Mouse (Mus musculus) G1E (cell line): ENCODE results near the gene Gm49337. TPM values are rescaled to one million over a fixed set of nuclear protein-coding genes. Genes with fewer than 3 reads are reported as not detected.

Experiments
- ATAC-seq: 2 replicates; pipeline ENCODE4 v1.8.0; 2016; ENCODE audit warnings: mild to moderate bottlenecking; ENCODE audit not compliant: insufficient number of reproducible peaks, poor library complexity, low FRiP score, severe bottlenecking; ENCODE audit errors: extremely low read depth
- DNase-seq: peaks from one replicate; pipeline ENCODE4 v3.0.0; 2012; ENCODE audit warnings: low spot score
- H3K27me3 ChIP-seq: 2 replicates; pipeline ENCODE4 v1.6.1; 2012; ENCODE audit warnings: mild to moderate bottlenecking, low read length, inconsistent platforms; ENCODE audit not compliant: insufficient read depth
- H3K36me3 ChIP-seq: replicated peaks from 2 replicates; pipeline ENCODE3; 2012; ENCODE audit warnings: mild to moderate bottlenecking, inconsistent platforms
- H3K4me1 ChIP-seq: 2 replicates; pipeline ENCODE4 v1.6.1; 2012; ENCODE audit warnings: low read depth, low read length, inconsistent platforms, mixed read lengths; ENCODE audit not compliant: insufficient read depth
- H3K4me3 ChIP-seq: 2 replicates; pipeline ENCODE4 v1.5.1; 2012; ENCODE audit warnings: low read depth, mild to moderate bottlenecking, inconsistent platforms, low read length, moderate library complexity, mixed read lengths
- H3K9me3 ChIP-seq: replicated peaks from 2 replicates; pipeline ENCODE4 v1.6.1; 2012; ENCODE audit warnings: inconsistent platforms
- CTCF ChIP-seq: IDR thresholded peaks from 2 replicates; pipeline ENCODE4 v1.5.1; 2012; ENCODE audit warnings: low read depth, low read length, inconsistent platforms, mixed read lengths
- GATA1 ChIP-seq: IDR thresholded peaks from 2 replicates; pipeline ENCODE4 v1.6.1; 2012; ENCODE audit warnings: borderline replicate concordance, low read length, inconsistent platforms, mixed read lengths
- GATA2 ChIP-seq: IDR thresholded peaks from 2 replicates; pipeline ENCODE4 v1.6.1; 2012; ENCODE audit warnings: low read depth, low read length, inconsistent platforms, borderline replicate concordance
- POLR2AphosphoS5 ChIP-seq: IDR thresholded peaks from 2 replicates; pipeline ENCODE4 v1.6.1; 2012; ENCODE audit warnings: low read depth, low read length, inconsistent platforms; ENCODE audit not compliant: insufficient replicate concordance
- TAL1 ChIP-seq: conservative IDR thresholded peaks from 2 replicates; pipeline ENCODE4 v1.6.1; 2012; ENCODE audit warnings: low read depth, low read length, inconsistent platforms, mixed read lengths
- polyA plus RNA-seq: library from polyadenylated mRNA; stranded (reverse); fragments of >175 nt; gene quantifications from 2 replicates; pipeline ENCODE4 v1.2.3, GENCODE M21; 2012
- total RNA-seq, 2 experiments: library from RNA; stranded (forward) in 1 of 2; stranded (reverse) in 1 of 2; fragments of 200-1000 nt in 1 of 2; fragments of >200 nt in 1 of 2; fragmentation: Nextera tagmentation in 1 of 2; gene quantifications; 2 replicates each; pipeline ENCODE4 v1.2.3; 2014 to 2017

The Gm49337 gene
- total and polyA plus RNA-seq, 3 experiments = not detected

DNA sequence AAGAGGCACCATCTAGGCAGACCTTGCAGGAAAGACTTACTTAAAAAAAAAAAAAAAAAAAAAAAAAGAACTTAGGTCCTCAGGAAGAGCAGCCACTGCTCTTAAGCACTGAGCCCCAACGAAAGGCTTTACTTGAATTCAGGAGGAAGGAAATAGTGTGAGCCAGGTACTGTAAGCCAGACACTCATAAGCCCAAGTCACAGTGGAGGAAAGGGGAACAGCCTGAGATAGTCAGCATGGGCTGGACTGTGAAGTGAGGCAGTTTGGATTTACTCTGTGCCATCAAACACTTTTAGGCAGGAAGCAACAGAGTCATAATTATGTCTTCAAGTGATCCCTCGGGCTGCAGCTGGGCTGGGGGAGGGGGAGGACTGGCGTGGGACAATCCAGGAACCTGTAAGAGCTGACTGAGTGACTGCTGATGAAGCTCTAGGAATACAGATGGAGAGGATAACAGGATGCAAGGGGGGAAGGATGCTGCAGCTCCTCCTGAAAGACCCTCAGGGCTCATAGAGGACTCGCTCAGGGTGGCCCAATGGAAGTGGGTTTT, 19.2 kb downstream of the Gm49337 start:
- Histone ChIP-seq H3K4me3 (no peak overlapping the region), H3K27me3 (no peaks in the 10 kb centered on the region), H3K9me3 (no peaks in the 10 kb centered on the region; the same call in 1 of the 2 replicates), H3K4me1 (peaks cover 32% of the 10 kb centered on the region), H3K36me3 (no peaks in the 10 kb centered on the region)
- no peak for ATAC-seq
- TF ChIP-seq GATA1 (no peak), CTCF (no peak), TAL1 (no peak), POLR2AphosphoS5 (no peak), GATA2 (no peak)
- no peak for DNase-seq

DNA sequence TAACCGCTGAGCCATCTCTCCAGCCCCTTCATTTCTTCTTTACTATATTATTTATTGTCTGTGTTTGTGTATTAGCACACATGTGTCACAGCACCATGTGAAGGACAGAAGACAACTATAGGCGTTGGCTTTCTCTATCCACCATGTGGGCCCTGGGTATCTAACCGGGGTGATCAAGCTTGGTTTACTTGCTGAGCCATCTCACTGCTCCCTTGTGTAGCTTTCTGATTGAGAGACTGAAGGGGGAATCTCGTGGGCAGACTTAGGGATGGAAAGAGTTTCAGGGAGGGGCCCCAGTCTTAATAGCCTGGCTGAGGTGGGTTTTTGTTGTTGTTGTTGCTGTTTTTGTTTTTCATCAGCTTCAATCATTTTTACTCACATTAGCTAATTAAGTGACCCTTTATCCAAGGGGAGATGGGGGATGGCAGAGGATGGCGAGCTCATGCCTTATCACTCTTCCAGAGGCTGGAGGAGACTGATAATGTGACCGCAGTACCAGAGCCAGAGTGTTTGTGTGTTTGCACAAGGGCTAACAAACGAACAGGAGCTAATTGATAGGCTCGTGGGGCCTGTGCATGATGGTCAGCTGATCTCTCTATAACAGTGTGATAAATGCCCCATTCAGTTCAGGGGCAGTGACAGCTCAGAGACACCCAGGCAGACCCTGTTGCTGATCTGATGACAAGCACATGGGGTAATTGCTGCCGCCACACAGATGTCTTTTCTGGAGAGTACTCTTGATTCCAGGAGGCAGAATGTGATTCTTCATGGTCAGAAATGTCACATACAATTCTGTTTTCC, 20.6 kb downstream of the Gm49337 start:
- DNase-seq = peak; percentile 70
- Histone ChIP-seq H3K4me1 (peaks cover 34% of the 10 kb centered on the region), H3K4me3 (no peak overlapping the region; the same call in 1 of the 2 replicates), H3K27me3 (no peaks in the 10 kb centered on the region), H3K36me3 (no peaks in the 10 kb centered on the region), H3K9me3 (no peaks in the 10 kb centered on the region)
- ATAC-seq = peak; percentile 99
- TF ChIP-seq GATA2 = peak; percentile 51; the same call in 1 of the 2 replicates
- TF ChIP-seq POLR2AphosphoS5 = no peak
- peak; percentile 90 for TF ChIP-seq TAL1

DNA sequence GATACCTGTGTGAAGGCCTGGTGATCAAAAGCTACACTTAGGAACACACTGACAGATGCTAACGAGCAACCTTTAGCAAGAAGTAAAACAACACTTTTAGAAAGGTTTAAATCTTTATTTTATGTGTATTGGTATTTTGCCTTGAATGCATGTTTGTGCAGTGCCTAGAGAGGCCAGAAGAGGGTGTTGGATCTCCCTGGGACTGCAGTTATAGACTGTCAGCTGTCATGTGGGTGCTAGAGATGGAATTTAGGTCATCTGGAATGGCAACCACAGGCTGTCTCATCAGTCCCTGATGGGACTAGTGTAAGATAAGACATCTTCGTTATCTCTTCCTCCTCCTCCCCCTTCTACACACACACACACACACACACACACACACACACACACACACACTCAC, 25.2 kb downstream of the Gm49337 start:
- ATAC-seq = no peak
- TF ChIP-seq POLR2AphosphoS5 = no peak
- peak; percentile 21; the same call in 1 of the 2 replicates for TF ChIP-seq CTCF
- no peak for TF ChIP-seq GATA1
- no peak for TF ChIP-seq GATA2
- H3K27me3 ChIP-seq = no peaks in the 10 kb centered on the region
- no peaks in the 10 kb centered on the region for H3K36me3 ChIP-seq
- no peak for DNase-seq
- no peak overlapping the region for H3K4me3 ChIP-seq
- no peaks in the 10 kb centered on the region for H3K9me3 ChIP-seq
- peaks cover 26% of the 10 kb centered on the region for H3K4me1 ChIP-seq

DNA sequence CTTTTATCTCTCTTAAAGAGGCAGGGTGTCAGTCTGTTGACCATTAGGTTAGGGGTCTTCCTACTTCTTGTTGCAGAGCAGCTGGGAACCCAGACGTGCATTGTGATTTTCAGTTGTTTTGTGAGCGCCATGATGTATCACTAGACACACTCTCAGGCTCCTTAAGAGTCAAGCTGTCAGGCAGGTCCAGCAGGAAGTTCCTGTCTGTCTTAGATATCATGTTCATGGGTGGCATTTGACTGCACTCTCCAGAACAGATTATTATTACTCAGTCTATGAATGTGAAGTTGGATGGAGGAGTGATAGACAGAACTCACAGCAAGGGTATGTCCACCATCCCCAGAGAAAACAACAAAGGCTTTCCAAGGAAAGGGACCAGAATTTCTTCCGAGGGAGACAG, 31.2 kb downstream of the Gm49337 start:
- peaks cover 10% of the 10 kb centered on the region for H3K4me1 ChIP-seq
- TF ChIP-seq TAL1 (no peak), POLR2AphosphoS5 (no peak), GATA2 (no peak), CTCF (no peak), GATA1 (no peak)
- no peaks in the 10 kb centered on the region for H3K9me3 ChIP-seq
- H3K4me3 ChIP-seq = no peak overlapping the region
- H3K36me3 ChIP-seq = no peaks in the 10 kb centered on the region
- ATAC-seq = no peak
- no peaks in the 10 kb centered on the region; the same call in 1 of the 2 replicates for H3K27me3 ChIP-seq
- no peak for DNase-seq

DNA sequence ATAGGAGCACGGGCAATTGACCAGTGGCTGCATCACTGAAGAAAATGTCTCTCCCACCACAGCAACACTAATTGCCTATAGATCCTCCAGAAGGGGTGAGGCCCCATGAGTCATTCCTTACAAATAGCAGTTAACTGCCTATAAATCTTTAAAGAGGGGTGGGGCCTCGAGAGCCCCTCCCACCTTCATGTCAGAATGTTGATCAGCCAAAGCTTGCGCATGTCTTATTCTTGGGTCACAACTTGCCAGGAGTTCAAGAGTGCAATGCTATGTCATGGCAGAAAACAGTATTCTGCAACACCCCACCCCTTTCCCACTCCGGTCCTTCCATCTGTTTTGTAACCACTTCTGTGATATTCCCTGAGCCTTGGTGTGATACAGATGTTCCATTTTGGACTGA, 33.3 kb downstream of the Gm49337 start:
- TF ChIP-seq TAL1 = no peak
- no peak for TF ChIP-seq POLR2AphosphoS5
- no peak for TF ChIP-seq CTCF
- no peak for TF ChIP-seq GATA1
- no peak for TF ChIP-seq GATA2
- DNase-seq (no peak), ATAC-seq (no peak)
- Histone ChIP-seq H3K4me3 (no peak overlapping the region), H3K27me3 (no peaks in the 10 kb centered on the region; the same call in 1 of the 2 replicates), H3K36me3 (no peaks in the 10 kb centered on the region), H3K4me1 (peaks cover 10% of the 10 kb centered on the region), H3K9me3 (no peaks in the 10 kb centered on the region)

DNA sequence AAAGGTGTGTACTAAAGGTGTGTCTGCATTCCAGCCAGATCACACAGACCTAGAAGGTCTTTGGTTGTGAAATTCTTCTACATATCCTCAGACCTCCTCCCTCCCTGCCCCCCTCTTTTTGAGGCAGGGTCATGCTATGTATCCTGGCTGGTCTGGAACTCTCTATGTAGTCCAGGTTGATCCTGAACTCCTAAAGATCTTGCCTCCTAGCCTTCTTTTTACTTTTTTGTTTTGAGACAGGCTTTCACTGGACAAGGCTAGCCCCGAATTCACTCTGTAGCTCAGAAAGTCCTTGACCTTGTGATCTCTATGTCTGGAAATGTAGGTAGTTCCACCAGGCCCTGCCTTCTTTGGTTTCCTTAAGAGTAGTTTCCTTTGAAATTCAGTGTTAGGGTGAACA, 35.7 kb downstream of the Gm49337 start:
- no peak for ATAC-seq
- H3K27me3 ChIP-seq = no peaks in the 10 kb centered on the region; the same call in 1 of the 2 replicates
- no peak for TF ChIP-seq CTCF
- TF ChIP-seq POLR2AphosphoS5 = no peak
- no peak for TF ChIP-seq GATA1
- TF ChIP-seq TAL1 = no peak
- no peak for TF ChIP-seq GATA2

More for the DNA sequence above, 35.7 kb downstream of the Gm49337 start:
- Histone ChIP-seq H3K4me3 (no peak overlapping the region), H3K4me1 (peaks cover 10% of the 10 kb centered on the region), H3K36me3 (no peaks in the 10 kb centered on the region), H3K9me3 (no peaks in the 10 kb centered on the region)
- DNase-seq = no peak
